12 mouse cellular contexts compared by ENCODE assay signal in the genomic region with DNA sequence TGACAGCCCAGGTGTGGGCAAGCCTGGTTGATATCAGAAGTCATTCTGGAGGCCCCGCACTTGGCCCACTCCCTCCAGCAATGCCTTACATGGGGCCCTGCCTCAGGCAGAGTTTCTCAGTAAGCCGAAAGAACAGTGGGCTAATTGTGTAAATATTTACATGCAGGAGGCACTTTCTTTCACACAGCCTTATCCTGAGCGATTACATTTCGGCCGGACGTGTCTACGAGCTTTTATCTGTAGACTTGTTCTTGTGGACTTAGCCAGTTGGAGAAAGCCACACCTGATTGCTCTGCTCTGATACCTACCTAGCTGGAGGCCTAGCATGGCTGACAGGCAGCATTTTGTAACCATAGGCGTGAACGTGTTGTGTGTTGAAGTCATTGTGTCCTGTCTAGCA. TPM values are rescaled to one million over a fixed set of nuclear protein-coding genes. Genes with fewer than 3 reads are reported as not detected.
DNase-seq lines count a peak whose midpoint lies in the region; ATAC-seq and TF ChIP-seq lines count a peak whose summit lies in the region.
"Had no signal": no experiment of that assay in that cellular context is flagged by ENCODE, and none has a peak within 500 bp of the region (broad histone marks: within the 10 kb centered on the region; RNA-seq: fewer than 3 reads in every experiment).

No protein-coding gene starts in this region.

- H3K9me3 ChIP-seq in heart, embryonic 14.5 days (ENCODE audit: control insufficient read depth, low read length), result no peaks in the 10 kb centered on the region
- H3K9me3 ChIP-seq in midbrain, embryonic 13.5 days, result no peaks in the 10 kb centered on the region
- no peaks in the 10 kb centered on the region for H3K9me3 ChIP-seq in midbrain, embryonic 11.5 days (ENCODE audit: control insufficient read depth, low read length)
- no peaks in the 10 kb centered on the region for H3K9me3 ChIP-seq in liver, embryonic 12.5 days (replicated peaks)
- no peaks in the 10 kb centered on the region for H3K9me3 ChIP-seq in stomach, postnatal 0 days (ENCODE audit: control insufficient read depth, low read length)
- H3K9me3 ChIP-seq: midbrain, embryonic 12.5 days had no signal

- H3K4me1 ChIP-seq in heart, embryonic 14.5 days (ENCODE audit: control insufficient read depth in 2 of 2, insufficient read depth in 2 of 2, low read length in 2 of 2), result peaks cover 28 to 67% of the 10 kb centered on the region in 2 experiments
- peaks cover 66% of the 10 kb centered on the region for H3K4me1 ChIP-seq in midbrain, embryonic 13.5 days (replicated peaks)
- peaks cover 34% of the 10 kb centered on the region for H3K4me1 ChIP-seq in midbrain, embryonic 11.5 days (ENCODE audit: control insufficient read depth, insufficient read depth, low read length)
- peaks cover 93% of the 10 kb centered on the region for H3K4me1 ChIP-seq in liver, embryonic 12.5 days
- H3K4me1 ChIP-seq in stomach, postnatal 0 days (replicated peaks; ENCODE audit: control insufficient read depth, insufficient read depth), result peaks cover 40% of the 10 kb centered on the region

- no peaks in the 10 kb centered on the region for H3K27me3 ChIP-seq in heart, embryonic 14.5 days (ENCODE audit: control insufficient read depth, insufficient read depth, low read length)
- no peaks in the 10 kb centered on the region for H3K27me3 ChIP-seq in midbrain, embryonic 13.5 days
- no peaks in the 10 kb centered on the region for H3K27me3 ChIP-seq in midbrain, embryonic 11.5 days (ENCODE audit: control insufficient read depth, insufficient read depth, low read length)
- no peaks in the 10 kb centered on the region for H3K27me3 ChIP-seq in liver, embryonic 12.5 days (replicated peaks)
- H3K27me3 ChIP-seq in stomach, postnatal 0 days (ENCODE audit: control insufficient read depth, insufficient read depth, low read length), result no peaks in the 10 kb centered on the region

- H3K4me3 ChIP-seq in heart, embryonic 14.5 days (ENCODE audit: control insufficient read depth in 1 of 2, insufficient read depth in 1 of 2, low read depth in 1 of 2, low read length in 2 of 2), result no peak overlapping the region
- no peak overlapping the region for H3K4me3 ChIP-seq in midbrain, embryonic 13.5 days (replicated peaks)
- no peak overlapping the region for H3K4me3 ChIP-seq in midbrain, embryonic 11.5 days (ENCODE audit: low read depth, low read length)
- no peak overlapping the region for H3K4me3 ChIP-seq in liver, embryonic 12.5 days
- no peak overlapping the region for H3K4me3 ChIP-seq in stomach, postnatal 0 days (ENCODE audit: low read depth, low read length)
- H3K4me3 ChIP-seq: left cerebral cortex, adult 2 months; midbrain, embryonic 12.5 days had no signal

- peak overlapping the region; percentile 35; the same call in 1 of the 2 replicates for H3K9ac ChIP-seq in heart, embryonic 14.5 days (ENCODE audit: low read length)
- H3K9ac ChIP-seq in midbrain, embryonic 13.5 days (replicated peaks), result no peak overlapping the region
- no peak overlapping the region for H3K9ac ChIP-seq in midbrain, embryonic 11.5 days (ENCODE audit: low read length)
- H3K9ac ChIP-seq in liver, embryonic 12.5 days, result 0 out of 2 replicates have a peak overlapping the region, but pooled peaks have one; percentile 14
- no peak overlapping the region for H3K9ac ChIP-seq in stomach, postnatal 0 days (ENCODE audit: low read length)
- H3K9ac ChIP-seq: midbrain, embryonic 12.5 days had no signal

- no peak for TF ChIP-seq CTCF in stomach, postnatal 0 days (IDR thresholded peaks at IDR 0.05; ENCODE audit: low read depth)

- DNase-seq in heart, adult 8-10 months (ENCODE audit: low spot score), result no peak
- no peak for DNase-seq in midbrain, embryonic 11.5 days (ENCODE audit: low spot score, missing footprints)
- peak; percentile 76 for DNase-seq in stomach, postnatal 0 days (ENCODE audit: low spot score)
- no peak for DNase-seq in adrenal gland, postnatal 10 days
- DNase-seq in ovary, postnatal 36 days (ENCODE audit: low spot score), result no peak
- DNase-seq: kidney, postnatal 4 days had no signal

- ATAC-seq in heart, embryonic 14.5 days (ENCODE audit: insufficient number of reproducible peaks, insufficient read depth, low FRiP score, low read depth), result no peak
- no peak for ATAC-seq in midbrain, embryonic 13.5 days
- no peak for ATAC-seq in midbrain, embryonic 11.5 days (ENCODE audit: low FRiP score)
- ATAC-seq in liver, embryonic 12.5 days, result peak; percentile 73
- ATAC-seq in stomach, postnatal 0 days (ENCODE audit: low FRiP score, low TSS enrichment), result peak; percentile 87

- H3K36me3 ChIP-seq in heart, embryonic 14.5 days (ENCODE audit: control insufficient read depth, insufficient read depth, low read length), result no peaks in the 10 kb centered on the region
- H3K36me3 ChIP-seq in midbrain, embryonic 13.5 days, result peaks cover 3% of the 10 kb centered on the region; the same call in 1 of the 2 replicates
- H3K36me3 ChIP-seq in midbrain, embryonic 11.5 days (ENCODE audit: control insufficient read depth, insufficient read depth, low read length), result no peaks in the 10 kb centered on the region
- H3K36me3 ChIP-seq in liver, embryonic 12.5 days, result no peaks in the 10 kb centered on the region
- H3K36me3 ChIP-seq in stomach, postnatal 0 days (ENCODE audit: control insufficient read depth, insufficient read depth, low read length), result no peaks in the 10 kb centered on the region
- H3K36me3 ChIP-seq: midbrain, embryonic 12.5 days had no signal

- WGBS in heart, embryonic 14.5 days, result 46% methylated on average over 9 of the region's 9 CpGs
- WGBS in midbrain, embryonic 13.5 days, result 65% methylated on average over 9 of the region's 9 CpGs
- 63% methylated on average over 9 of the region's 9 CpGs for WGBS in midbrain, embryonic 11.5 days
- 20% methylated on average over 9 of the region's 9 CpGs for WGBS in liver, embryonic 12.5 days (ENCODE audit: insufficient replicate concordance)
- WGBS in stomach, postnatal 0 days, result 12% methylated on average over 9 of the region's 9 CpGs

- 0 out of 4 replicates have a peak overlapping the region, but pooled peaks of 1 of the 2 experiments have one; percentile 24 for H3K27ac ChIP-seq in heart, embryonic 14.5 days (replicated peaks in 1 of 2; ENCODE audit: control insufficient read depth in 1 of 2, insufficient read depth in 1 of 2, low read depth in 2 of 2, low read length in 2 of 2)
- peak overlapping the region; percentile 15; the same call in 1 of the 2 replicates for H3K27ac ChIP-seq in midbrain, embryonic 13.5 days
- no peak overlapping the region for H3K27ac ChIP-seq in midbrain, embryonic 11.5 days (ENCODE audit: low read depth, low read length)
- peak overlapping the region; percentile 78; the same call in 1 of the 2 replicates for H3K27ac ChIP-seq in liver, embryonic 12.5 days
- H3K27ac ChIP-seq in stomach, postnatal 0 days (replicated peaks), result peak overlapping the region; percentile 92
- H3K27ac ChIP-seq: left cerebral cortex, adult 2 months; midbrain, embryonic 12.5 days had no signal

- no peak overlapping the region for H3K4me2 ChIP-seq in heart, embryonic 14.5 days (ENCODE audit: low read length)
- no peak overlapping the region for H3K4me2 ChIP-seq in midbrain, embryonic 13.5 days (replicated peaks)
- H3K4me2 ChIP-seq in midbrain, embryonic 11.5 days, result no peak overlapping the region
- H3K4me2 ChIP-seq in liver, embryonic 12.5 days, result peak overlapping the region; percentile 36
- peak overlapping the region; percentile 34 for H3K4me2 ChIP-seq in stomach, postnatal 0 days (replicated peaks; ENCODE audit: low read depth)
- H3K4me2 ChIP-seq: midbrain, embryonic 12.5 days had no signal

- no peak for TF ChIP-seq EP300 in stomach, postnatal 0 days (optimal IDR thresholded peaks at IDR 0.05)

RNA-seq across cellular contexts. Expression of gene Vps37c, which starts 11.3 kb away (rescaled TPM):
- polyA plus RNA-seq in heart, embryonic 14.5 days (2014; fragmentation: Nextera tagmentation; extraction: Ambion mirVana), result 28.4 and 30.0 TPM in 2 replicates
- 10 to 100 TPM; 21.0 to 25.1 (median 23.0) TPM for total RNA-seq in heart, adult 8-10 months (2022)
- 33.1 and 35.5 TPM in 2 replicates for polyA plus RNA-seq in midbrain, embryonic 13.5 days (2015; fragmentation: Nextera tagmentation; extraction: Ambion mirVana)
- polyA plus RNA-seq in midbrain, embryonic 11.5 days (2014; fragmentation: Nextera tagmentation; extraction: Ambion mirVana), result 23.1 and 26.0 TPM in 2 replicates
- polyA plus RNA-seq in liver, embryonic 12.5 days (2016; fragmentation: Nextera tagmentation; extraction: Ambion mirVana), result 14.5 and 14.8 TPM in 2 replicates
- polyA plus RNA-seq in stomach, postnatal 0 days (2015; fragmentation: Nextera tagmentation; extraction: Ambion mirVana), result 48.6 and 57.3 TPM in 2 replicates
- total RNA-seq in adrenal gland, postnatal 10 days (2021), result 10 to 100 TPM; 18.9 to 21.5 TPM

RNA-seq across cellular contexts. Expression of gene Pga5, which starts 22.0 kb away (rescaled TPM):
- polyA plus RNA-seq in heart, embryonic 14.5 days (2014; fragmentation: Nextera tagmentation; extraction: Ambion mirVana), result not detected in 2 replicates
- total RNA-seq in heart, adult 8-10 months (2022), result not detected
- not detected in 2 replicates for polyA plus RNA-seq in midbrain, embryonic 13.5 days (2015; fragmentation: Nextera tagmentation; extraction: Ambion mirVana)
- not detected in 2 replicates for polyA plus RNA-seq in midbrain, embryonic 11.5 days (2014; fragmentation: Nextera tagmentation; extraction: Ambion mirVana)
- polyA plus RNA-seq in liver, embryonic 12.5 days (2016; fragmentation: Nextera tagmentation; extraction: Ambion mirVana), result 0.08 TPM in 1 of 2 replicates, not detected in the other
- polyA plus RNA-seq in stomach, postnatal 0 days (2015; fragmentation: Nextera tagmentation; extraction: Ambion mirVana), result 22,358 and 23,362 TPM in 2 replicates
- total RNA-seq in adrenal gland, postnatal 10 days (2021), result not detected
- total RNA-seq: left cerebral cortex, adult 2 months had no signal
- polyA plus RNA-seq: heart, embryonic 16.5 days; midbrain, embryonic 12.5 days had no signal

RNA-seq across cellular contexts. Expression of gene Cd5, which starts 39.0 kb away (rescaled TPM):
- polyA plus RNA-seq in heart, embryonic 14.5 days (2014; fragmentation: Nextera tagmentation; extraction: Ambion mirVana), result 0.66 and 1.4 TPM in 2 replicates
- under 1 TPM; 0.16 to 0.26 (median 0.21) TPM for total RNA-seq in heart, adult 8-10 months (2022)
- polyA plus RNA-seq in midbrain, embryonic 13.5 days (2015; fragmentation: Nextera tagmentation; extraction: Ambion mirVana), result 0.24 TPM in 2 replicates
- 0.08 and 0.22 TPM in 2 replicates for polyA plus RNA-seq in midbrain, embryonic 11.5 days (2014; fragmentation: Nextera tagmentation; extraction: Ambion mirVana)
- polyA plus RNA-seq in liver, embryonic 12.5 days (2016; fragmentation: Nextera tagmentation; extraction: Ambion mirVana), result 0.24 TPM in 1 of 2 replicates, not detected in the other
- 1.6 and 1.8 TPM in 2 replicates for polyA plus RNA-seq in stomach, postnatal 0 days (2015; fragmentation: Nextera tagmentation; extraction: Ambion mirVana)
- total RNA-seq in adrenal gland, postnatal 10 days (2021), result 1 to 10 TPM; 2.5 to 2.8 TPM

Comparison
In these comparisons a context has a peak if more than half of its experiments do, and no peak if none do; other contexts are left out.
1. ATAC-seq: peak in liver, embryonic 12.5 days (single experiment) and stomach, postnatal 0 days (single experiment); none in heart, embryonic 14.5 days (single experiment), midbrain, embryonic 13.5 days (single experiment) and midbrain, embryonic 11.5 days (single experiment).
2. H3K4me2 ChIP-seq: peak in liver, embryonic 12.5 days (single experiment) and stomach, postnatal 0 days (single experiment); none in heart, embryonic 14.5 days (single experiment), midbrain, embryonic 13.5 days (single experiment) and midbrain, embryonic 11.5 days (single experiment).
3. H3K9ac ChIP-seq: peak in heart, embryonic 14.5 days (single experiment) and liver, embryonic 12.5 days (single experiment); none in midbrain, embryonic 13.5 days (single experiment), midbrain, embryonic 11.5 days (single experiment) and stomach, postnatal 0 days (single experiment).
4. RNA of gene Pga5, which starts 22.0 kb away (polyA plus RNA-seq): 22,358 to 23,362 TPM in stomach, postnatal 0 days; 0.08 TPM in liver, embryonic 12.5 days, not detected in midbrain, embryonic 13.5 days, not detected in heart, embryonic 14.5 days and not detected in midbrain, embryonic 11.5 days; every median in the first group is over 1,000 times any median in the second.